1 mouse cellular context compared by ENCODE assay signal in genomic region chr11:120064006-120064667, GRCm38 (mm10).
TF ChIP-seq lines count a peak whose summit lies in the region.

No protein-coding gene starts in this region.

TF ChIP-seq in myocyte, 11 proteins besides CTCF, POLR2A, EP300 and RAD21 (continued from another document):
- no peak for TF ChIP-seq POLR2AphosphoS2 (IDR thresholded peaks at IDR 0.05; ENCODE audit: insufficient read length, low read depth)
- no peak for TF ChIP-seq MAX (IDR thresholded peaks at IDR 0.05; ENCODE audit: low read depth)
- peak; percentile 34 to 89 (median 75) for TF ChIP-seq MYOG (IDR thresholded peaks at IDR 0.05; ENCODE audit: control insufficient read depth in 1 of 3, insufficient read depth in 1 of 3, insufficient read length in 2 of 3, low read depth in 2 of 3)
- peak; percentile 6 for TF ChIP-seq TCF12 (IDR thresholded peaks at IDR 0.05; ENCODE audit: insufficient read depth, poor library complexity, severe bottlenecking)
- TF ChIP-seq USF1 (IDR thresholded peaks at IDR 0.05; ENCODE audit: low read depth) = no peak
- no peak for TF ChIP-seq CEBPB (IDR thresholded peaks at IDR 0.05; ENCODE audit: insufficient read depth, poor library complexity, severe bottlenecking)
